Mouse (Mus musculus): Measurements from ENCODE around the gene Lmln. TPM values are rescaled to one million over a fixed set of nuclear protein-coding genes. Genes with fewer than 3 reads are reported as not detected.
"Not testable (repeated sequence)": the region's sequence is repeated elsewhere in the genome, so short reads cannot be mapped to it uniquely, and the experiment has no call there.

Gene Lmln
- total RNA-seq, 1 experiment: 9.1 TPM

DNA sequence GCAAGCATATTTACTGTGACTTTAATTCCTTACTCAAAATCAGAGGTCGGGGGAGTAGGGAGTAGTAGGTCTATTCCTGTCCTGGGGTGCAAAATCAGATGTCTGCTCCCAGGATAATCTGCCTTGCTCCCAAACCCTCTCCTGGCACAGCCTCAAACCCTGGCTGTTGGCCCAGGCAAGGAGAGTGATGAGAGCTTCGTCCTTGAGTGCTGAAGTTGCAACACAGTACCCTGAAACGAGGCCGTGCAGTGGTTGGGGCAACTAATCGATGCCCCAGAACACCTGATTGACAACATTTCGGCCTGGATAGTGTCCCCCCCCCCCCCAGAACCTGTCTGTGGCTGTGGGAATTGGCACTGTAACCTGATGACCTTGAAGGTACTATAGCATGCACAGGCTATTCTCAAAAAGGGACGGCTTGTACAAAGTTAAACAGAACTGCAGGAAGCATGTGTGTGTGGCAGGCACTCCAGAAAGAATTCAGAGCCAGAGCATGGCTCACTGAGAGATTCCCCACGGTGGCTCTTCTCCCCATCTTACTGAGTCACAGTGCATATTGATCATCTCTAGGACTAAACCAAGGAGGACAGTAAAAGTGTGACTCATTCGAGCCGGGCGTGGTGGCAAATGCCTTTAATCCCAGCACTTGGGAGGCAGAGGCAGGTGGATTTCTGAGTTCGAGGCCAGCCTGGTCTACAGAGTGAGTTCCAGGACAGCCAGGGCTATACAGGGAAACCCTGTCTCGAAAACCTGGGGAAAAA lies 101.2 kb downstream of the Lmln start:
- H3K9me3 ChIP-seq (ENCODE audit: control insufficient read depth, insufficient read depth, low read depth, low read length): no peaks in the 10 kb centered on the region
- H3K4me1 ChIP-seq (ENCODE audit: control insufficient read depth in 2 of 2, insufficient read depth in 2 of 2, low read length in 2 of 2, poor library complexity in 1 of 2): no peaks in the 10 kb centered on the region; a peak in 1 of 4 replicates
- H3K36me3 ChIP-seq (ENCODE audit: control insufficient read depth, insufficient read depth, low read length, poor library complexity, severe bottlenecking): no peaks in the 10 kb centered on the region

DNA sequence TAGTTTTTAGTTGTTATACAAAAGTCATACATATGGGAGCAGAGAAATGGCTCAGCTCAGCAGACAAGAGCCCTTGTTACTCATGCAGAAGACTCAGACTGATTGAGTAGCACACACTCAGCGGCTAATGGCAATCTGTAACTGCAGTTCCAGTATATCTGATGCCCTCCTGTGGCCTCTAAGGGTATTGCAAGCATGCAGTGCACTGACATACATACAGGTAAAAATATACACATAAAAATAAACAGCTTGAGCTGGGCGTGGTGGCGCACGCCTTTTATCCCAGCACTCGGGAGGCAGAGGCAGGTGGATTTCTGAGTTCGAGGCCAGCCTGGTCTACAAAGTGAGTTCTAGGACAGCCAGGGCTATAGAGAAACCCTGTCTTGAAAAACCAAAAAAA lies 104.0 kb downstream of the Lmln start:
- H3K9ac ChIP-seq (ENCODE audit: insufficient read depth, low read depth, low read length, poor library complexity, severe bottlenecking); H3K27ac ChIP-seq (ENCODE audit: insufficient read depth, low read depth, low read length, poor library complexity, severe bottlenecking); in situ Hi-C loops (cut with MboI; ENCODE audit: low sequenced_read_pairs in 2 of 2, unreplicated experiment in 2 of 2); H3K9me3 ChIP-seq (ENCODE audit: control insufficient read depth, insufficient read depth, low read depth, low read length); H3K4me1 ChIP-seq (ENCODE audit: control insufficient read depth in 2 of 2, insufficient read depth in 2 of 2, low read length in 2 of 2, poor library complexity in 1 of 2); DNase-seq (ENCODE audit: low read depth, low spot score); H3K36me3 ChIP-seq (ENCODE audit: control insufficient read depth, insufficient read depth, low read length, poor library complexity, severe bottlenecking); H3K4me3 ChIP-seq (ENCODE audit: insufficient read depth in 1 of 2, low read depth in 1 of 2, low read length in 2 of 2, poor library complexity in 1 of 2, severe bottlenecking in 1 of 2): not testable (repeated sequence)
- 0 out of 2 replicates have a peak, but pooled peaks have one; percentile 39 for TF ChIP-seq ZC3H11A (IDR thresholded peaks at IDR 0.05; ENCODE audit: borderline replicate concordance, low read depth, low read length)

More for the DNA sequence above, 101.2 kb downstream of the Lmln start:
- DNase-seq (ENCODE audit: low read depth, low spot score): no peak
- Histone ChIP-seq H3K4me3 (ENCODE audit: insufficient read depth in 1 of 2, low read depth in 1 of 2, low read length in 2 of 2, poor library complexity in 1 of 2, severe bottlenecking in 1 of 2) (no peak overlapping the region), H3K27ac (ENCODE audit: insufficient read depth, low read depth, low read length, poor library complexity, severe bottlenecking) (no peak overlapping the region), H3K9ac (ENCODE audit: insufficient read depth, low read depth, low read length, poor library complexity, severe bottlenecking) (no peak overlapping the region)
- TF ChIP-seq ZNF384 (IDR thresholded peaks at IDR 0.05; ENCODE audit: low read depth, low read length) (no peak), MAFK (IDR thresholded peaks at IDR 0.05; ENCODE audit: insufficient read depth, low read depth, low read length) (no peak), HCFC1 (IDR thresholded peaks at IDR 0.05; ENCODE audit: borderline replicate concordance, insufficient read depth, low read length) (no peak), CHD2 (IDR thresholded peaks at IDR 0.05; ENCODE audit: low read depth, low read length) (no peak)
- in situ Hi-C loops (cut with MboI; ENCODE audit: low sequenced_read_pairs in 2 of 2, unreplicated experiment in 2 of 2): no loop called here

DNA sequence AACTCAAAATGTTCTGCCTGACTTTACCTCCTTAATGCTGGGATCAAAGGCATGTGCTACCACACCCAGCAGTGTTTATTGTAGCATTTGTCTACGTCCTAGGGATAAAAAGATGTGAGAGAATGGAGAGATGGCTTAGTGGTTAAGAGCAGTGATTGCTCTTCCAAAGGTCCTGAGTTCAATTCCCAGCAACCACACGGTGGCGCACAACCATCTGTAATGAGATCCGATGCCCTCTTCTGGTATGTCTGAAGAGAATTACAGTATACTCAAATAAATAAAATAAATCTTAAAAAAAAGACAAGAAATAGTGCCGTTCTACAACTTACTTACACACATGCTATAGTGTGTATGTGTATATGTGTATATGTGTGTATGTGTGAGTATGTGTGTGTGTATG lies 105.2 kb downstream of the Lmln start:
- TF ChIP-seq ZNF384 (IDR thresholded peaks at IDR 0.05; ENCODE audit: low read depth, low read length) (no peak), ZC3H11A (IDR thresholded peaks at IDR 0.05; ENCODE audit: borderline replicate concordance, low read depth, low read length) (no peak), MAFK (IDR thresholded peaks at IDR 0.05; ENCODE audit: insufficient read depth, low read depth, low read length) (no peak)
- Histone ChIP-seq H3K27ac (ENCODE audit: insufficient read depth, low read depth, low read length, poor library complexity, severe bottlenecking) (no peak overlapping the region), H3K4me1 (ENCODE audit: control insufficient read depth in 2 of 2, insufficient read depth in 2 of 2, low read length in 2 of 2, poor library complexity in 1 of 2) (no peaks in the 10 kb centered on the region), H3K9ac (ENCODE audit: insufficient read depth, low read depth, low read length, poor library complexity, severe bottlenecking) (no peak overlapping the region), H3K4me3 (ENCODE audit: insufficient read depth in 1 of 2, low read depth in 1 of 2, low read length in 2 of 2, poor library complexity in 1 of 2, severe bottlenecking in 1 of 2) (no peak overlapping the region), H3K9me3 (ENCODE audit: control insufficient read depth, insufficient read depth, low read depth, low read length) (no peaks in the 10 kb centered on the region), H3K36me3 (ENCODE audit: control insufficient read depth, insufficient read depth, low read length, poor library complexity, severe bottlenecking) (no peaks in the 10 kb centered on the region)
- in situ Hi-C loops (cut with MboI; ENCODE audit: low sequenced_read_pairs in 2 of 2, unreplicated experiment in 2 of 2): no loop called here
- DNase-seq (ENCODE audit: low read depth, low spot score): no peak

DNA sequence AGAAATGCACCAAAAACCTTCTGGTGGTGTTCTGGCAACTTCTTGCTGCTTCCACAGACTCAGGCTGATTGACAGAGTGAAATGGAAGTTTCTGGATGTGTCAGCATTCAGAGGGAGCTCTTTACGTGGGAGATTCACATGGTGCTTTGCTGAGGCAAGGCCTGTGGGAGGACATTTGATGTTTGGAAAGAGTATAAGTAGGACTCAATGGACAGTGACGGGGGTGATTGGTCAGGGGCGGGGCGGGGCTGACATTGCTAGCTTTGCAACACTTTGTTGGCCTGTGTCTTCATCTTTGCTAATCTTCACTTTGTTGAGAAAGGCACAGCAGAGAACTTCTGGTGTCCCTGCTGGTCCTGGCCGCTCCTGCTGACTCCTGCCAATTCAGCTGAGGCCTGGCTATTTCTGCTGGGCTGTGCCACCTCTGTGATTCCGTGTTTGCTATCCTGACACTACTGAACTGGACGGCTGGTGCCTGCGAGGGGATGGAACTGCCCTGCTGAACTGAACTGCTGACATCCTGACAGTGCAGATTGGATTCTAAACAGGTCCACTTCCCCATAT lies 107.2 kb downstream of the Lmln start:
- TF ChIP-seq HCFC1 (IDR thresholded peaks at IDR 0.05; ENCODE audit: borderline replicate concordance, insufficient read depth, low read length): no peak
- no peak for TF ChIP-seq CHD2 (IDR thresholded peaks at IDR 0.05; ENCODE audit: low read depth, low read length)
- no peak for TF ChIP-seq ZNF384 (IDR thresholded peaks at IDR 0.05; ENCODE audit: low read depth, low read length)
- TF ChIP-seq ZC3H11A (IDR thresholded peaks at IDR 0.05; ENCODE audit: borderline replicate concordance, low read depth, low read length): no peak
- TF ChIP-seq MAFK (IDR thresholded peaks at IDR 0.05; ENCODE audit: insufficient read depth, low read depth, low read length): no peak
- Histone ChIP-seq H3K4me3 (ENCODE audit: insufficient read depth in 1 of 2, low read depth in 1 of 2, low read length in 2 of 2, poor library complexity in 1 of 2, severe bottlenecking in 1 of 2) (no peak overlapping the region), H3K9ac (ENCODE audit: insufficient read depth, low read depth, low read length, poor library complexity, severe bottlenecking) (no peak overlapping the region), H3K9me3 (ENCODE audit: control insufficient read depth, insufficient read depth, low read depth, low read length) (no peaks in the 10 kb centered on the region), H3K4me1 (ENCODE audit: control insufficient read depth in 2 of 2, insufficient read depth in 2 of 2, low read length in 2 of 2, poor library complexity in 1 of 2) (no peaks in the 10 kb centered on the region), H3K27ac (ENCODE audit: insufficient read depth, low read depth, low read length, poor library complexity, severe bottlenecking) (no peak overlapping the region), H3K36me3 (ENCODE audit: control insufficient read depth, insufficient read depth, low read length, poor library complexity, severe bottlenecking) (no peaks in the 10 kb centered on the region)
- DNase-seq (ENCODE audit: low read depth, low spot score): no peak
- in situ Hi-C loops (cut with MboI; ENCODE audit: low sequenced_read_pairs in 2 of 2, unreplicated experiment in 2 of 2): no loop called here
